ENCODE assay signal across 11 mouse cellular contexts in the genomic region with DNA sequence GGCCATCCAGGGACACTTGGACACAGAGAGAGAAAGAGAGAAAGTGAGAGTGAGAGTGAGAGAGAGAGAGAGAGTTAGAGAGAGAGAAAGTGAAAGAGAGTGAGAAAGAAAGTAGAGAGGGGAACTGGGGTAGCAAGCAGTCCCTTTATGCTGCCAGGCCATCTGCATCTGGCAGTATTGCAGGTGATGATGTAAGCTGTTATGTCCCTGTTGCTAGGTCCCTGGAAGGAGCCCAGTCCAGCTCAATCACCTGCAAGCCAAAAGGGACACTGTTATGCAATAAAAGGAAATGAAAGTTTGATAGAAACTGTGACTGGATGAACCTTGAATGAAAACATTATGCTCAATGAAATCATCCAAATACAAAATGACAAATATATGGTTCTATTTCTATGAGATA. TPM values are rescaled to one million over a fixed set of nuclear protein-coding genes. Genes with fewer than 3 reads are reported as not detected.
DNase-seq lines count a peak whose midpoint lies in the region; ATAC-seq lines count a peak whose summit lies in the region.
"Had no signal": no experiment of that assay in that cellular context is flagged by ENCODE, and none has a peak within 500 bp of the region (broad histone marks: within the 10 kb centered on the region; RNA-seq: fewer than 3 reads in every experiment).

No protein-coding gene starts in this region.

- H3K27ac ChIP-seq in kidney, embryonic 14.5 days (ENCODE audit: low read depth, low read length), result no peak overlapping the region
- H3K27ac ChIP-seq: heart, embryonic 15.5 days; kidney, embryonic 15.5 days had no signal

- no peaks in the 10 kb centered on the region for H3K27me3 ChIP-seq in splenic B cell, adult 2 months (ENCODE audit: control insufficient read depth, insufficient read depth, low read length, poor library complexity, severe bottlenecking)
- H3K27me3 ChIP-seq in kidney, embryonic 14.5 days (ENCODE audit: control insufficient read depth, insufficient read depth, low read length), result no peaks in the 10 kb centered on the region
- H3K27me3 ChIP-seq: heart, embryonic 15.5 days; kidney, embryonic 15.5 days had no signal

- no peak overlapping the region for H3K9ac ChIP-seq in kidney, embryonic 14.5 days (ENCODE audit: low read depth, low read length)
- H3K9ac ChIP-seq: heart, embryonic 15.5 days; kidney, embryonic 15.5 days; lung, embryonic 14.5 days had no signal

- H3K4me1 ChIP-seq in kidney, embryonic 14.5 days (ENCODE audit: control insufficient read depth, insufficient read depth, low read length), result no peaks in the 10 kb centered on the region
- H3K4me1 ChIP-seq: heart, embryonic 15.5 days; kidney, embryonic 15.5 days had no signal

- H3K9me3 ChIP-seq in kidney, embryonic 14.5 days (ENCODE audit: control insufficient read depth, low read length), result no peaks in the 10 kb centered on the region
- H3K9me3 ChIP-seq: heart, embryonic 15.5 days; kidney, embryonic 15.5 days had no signal

- H3K4me2 ChIP-seq in kidney, embryonic 14.5 days (replicated peaks; ENCODE audit: low read depth, low read length), result no peak overlapping the region
- H3K4me2 ChIP-seq: heart, embryonic 15.5 days; kidney, embryonic 15.5 days; lung, embryonic 14.5 days had no signal

- no peak for ATAC-seq in kidney, embryonic 14.5 days (ENCODE audit: low FRiP score, low TSS enrichment)

- H3K4me3 ChIP-seq in kidney, embryonic 14.5 days (ENCODE audit: low read length), result no peak overlapping the region
- H3K4me3 ChIP-seq: heart, embryonic 15.5 days; kidney, embryonic 15.5 days had no signal

- H3K36me3 ChIP-seq in splenic B cell, adult 2 months (ENCODE audit: control insufficient read depth, insufficient read depth, low read length, poor library complexity, severe bottlenecking), result no peaks in the 10 kb centered on the region
- no peaks in the 10 kb centered on the region for H3K36me3 ChIP-seq in kidney, embryonic 14.5 days (ENCODE audit: control insufficient read depth, insufficient read depth, low read length)
- H3K36me3 ChIP-seq: heart, embryonic 15.5 days; kidney, embryonic 15.5 days had no signal

- DNase-seq in cerebellum, adult 9-11 months, result peak; percentile 28
- DNase-seq in cerebellum, postnatal 10 days, result no peak
- DNase-seq in lung, adult 18-20 months, result peak; percentile 37 to 70
- DNase-seq in lung, postnatal 4 days, result no peak
- peak; percentile 47 for DNase-seq in gastrocnemius, postnatal 25 days
- peak; percentile 48 for DNase-seq in splenic B cell, adult 2 months (ENCODE audit: low read depth, low spot score)
- no peak for DNase-seq in urinary bladder, postnatal 10 days (ENCODE audit: low spot score)
- DNase-seq: lung, embryonic 14.5 days had no signal

RNA-seq across cellular contexts. Expression of gene Fundc1, which starts 52.0 kb away (rescaled TPM):
- 10 to 100 TPM; 25.8 TPM for total RNA-seq in gastrocnemius, postnatal 25 days (2021)
- polyA plus RNA-seq in kidney, embryonic 14.5 days (2014; fragmentation: Nextera tagmentation; extraction: Ambion mirVana), result 65.0 and 74.2 TPM in 2 replicates

Comparison
In these comparisons a context has a peak if more than half of its experiments do, and no peak if none do; other contexts are left out.
1. DNase-seq: peak in cerebellum, adult 9-11 months (single experiment), lung, adult 18-20 months (2 of 2), gastrocnemius, postnatal 25 days (single experiment) and splenic B cell, adult 2 months (single experiment); none in cerebellum, postnatal 10 days (0 of 2), lung, postnatal 4 days (0 of 2) and urinary bladder, postnatal 10 days (single experiment).